Mouse (Mus musculus): ENCODE measurements around the gene Polr1a. TPM values are rescaled to one million over a fixed set of nuclear protein-coding genes. Genes with fewer than 3 reads are reported as not detected.

Gene Polr1a
- total RNA-seq, 4 experiments from 2014 or later: 47.4 to 54.6 (median 49.7) TPM

DNA sequence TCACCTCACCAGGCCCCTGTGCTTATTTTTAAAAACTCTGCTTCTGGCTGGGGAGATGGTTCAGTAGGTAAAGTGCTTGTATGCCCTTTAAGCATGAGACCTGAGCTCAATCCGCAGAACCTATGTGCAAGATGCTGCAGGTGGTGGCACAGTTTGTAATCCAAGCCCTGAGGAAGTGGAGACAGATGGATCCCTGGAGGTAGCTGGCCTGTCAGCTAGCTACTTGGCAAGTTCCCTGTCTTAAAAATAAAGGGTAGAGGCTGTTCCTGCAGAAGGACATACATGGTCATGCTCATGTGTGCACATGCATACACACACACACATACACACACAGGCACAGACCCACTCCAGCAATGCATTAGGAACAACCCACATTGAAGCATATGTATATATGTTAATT lies 88.4 kb downstream of the Polr1a start:
- DNase-seq (ENCODE audit: low spot score): no peak

DNA sequence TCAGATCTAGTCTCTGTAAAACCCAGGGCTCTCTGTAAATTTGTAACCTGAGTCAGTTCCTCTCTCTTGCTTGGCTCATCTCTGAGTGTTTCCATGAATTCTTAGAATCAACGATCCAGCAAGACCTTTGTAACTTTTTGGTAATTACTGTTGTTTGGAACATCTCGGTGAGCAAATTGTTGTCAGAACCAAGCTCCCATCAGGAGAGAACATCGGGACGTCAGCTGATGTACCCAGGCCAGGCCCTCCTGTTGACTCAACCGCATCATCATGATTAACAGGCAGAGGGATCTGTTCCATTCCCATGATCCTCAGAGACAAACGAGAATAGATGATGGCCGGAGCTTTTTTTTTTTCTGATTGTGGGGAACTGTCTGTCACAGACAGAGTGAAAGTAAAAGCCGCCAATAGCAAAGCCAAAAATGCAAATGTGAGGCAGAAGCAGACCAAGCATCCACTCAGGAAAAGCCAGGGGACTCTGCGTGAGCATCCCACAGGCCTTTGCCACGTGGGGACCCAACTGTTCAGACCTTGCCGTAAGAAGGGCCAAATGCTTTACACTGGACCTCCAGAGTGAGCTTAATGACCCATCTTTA lies 91.2 kb downstream of the Polr1a start:
- no peak for DNase-seq (ENCODE audit: low spot score)

DNA sequence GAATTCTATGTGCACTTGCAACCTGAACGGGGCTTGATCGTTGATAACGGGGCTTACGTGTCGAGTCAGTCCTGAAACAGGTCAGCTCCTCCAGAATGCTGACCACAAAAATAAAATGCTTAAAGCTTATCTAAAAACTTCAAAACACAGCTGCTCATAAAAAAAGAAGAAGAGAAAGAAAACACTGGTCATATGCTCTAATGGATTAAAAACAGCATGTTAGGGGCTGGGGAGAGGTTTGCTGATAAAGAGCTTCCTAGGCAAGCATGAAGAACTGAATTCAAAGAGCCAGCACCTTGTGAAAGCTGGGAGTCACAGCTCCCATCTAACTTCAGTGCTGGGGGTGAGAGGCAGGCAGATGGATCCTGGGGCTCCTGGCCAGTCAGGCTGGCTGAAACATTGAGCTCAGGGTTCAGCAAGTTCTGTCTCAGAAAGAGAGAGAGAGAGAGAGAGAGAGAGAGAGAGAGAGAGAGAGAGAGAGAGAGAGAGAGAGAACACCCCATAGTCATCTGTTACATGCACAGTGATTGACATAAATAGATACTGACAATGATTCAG lies 92.4 kb downstream of the Polr1a start:
- no peak for DNase-seq (ENCODE audit: low spot score)

DNA sequence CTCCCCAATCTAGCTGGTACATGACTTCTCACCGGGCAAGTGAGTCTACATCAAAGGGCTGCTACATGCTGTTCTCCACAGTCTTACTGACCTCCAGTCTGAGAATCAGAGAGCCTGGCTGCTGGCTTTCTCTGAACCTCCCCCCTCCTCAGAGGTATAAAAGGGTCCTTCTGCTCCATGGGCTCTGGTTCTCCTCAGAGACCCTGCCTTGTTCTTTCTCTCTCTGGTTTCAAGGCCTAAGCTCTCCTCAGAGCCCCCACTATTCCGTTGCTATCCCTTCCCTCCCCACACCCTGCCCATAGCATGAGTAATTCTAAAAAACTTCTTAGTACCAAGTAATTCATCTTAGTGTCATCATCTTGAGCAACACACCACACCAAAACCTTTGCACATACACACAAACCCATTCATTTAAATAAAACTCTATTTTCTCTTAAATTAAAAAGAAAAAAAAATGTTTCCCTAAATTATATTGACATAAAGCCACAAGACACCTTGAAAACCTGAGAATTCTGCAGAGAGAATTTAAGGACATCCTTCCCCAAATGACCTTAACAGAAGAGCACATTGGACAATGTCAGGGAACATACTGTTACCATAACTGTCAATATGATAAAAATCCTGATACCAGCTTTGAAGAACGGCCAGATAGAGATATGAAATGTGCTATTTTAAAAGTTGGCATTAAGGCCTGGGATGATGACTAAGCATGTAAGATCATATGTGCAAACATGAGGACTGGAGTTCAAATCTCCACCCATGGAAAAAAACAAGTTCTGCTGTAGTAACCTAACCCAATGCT lies 98.8 kb downstream of the Polr1a start:
- DNase-seq (ENCODE audit: low spot score): no peak

DNA sequence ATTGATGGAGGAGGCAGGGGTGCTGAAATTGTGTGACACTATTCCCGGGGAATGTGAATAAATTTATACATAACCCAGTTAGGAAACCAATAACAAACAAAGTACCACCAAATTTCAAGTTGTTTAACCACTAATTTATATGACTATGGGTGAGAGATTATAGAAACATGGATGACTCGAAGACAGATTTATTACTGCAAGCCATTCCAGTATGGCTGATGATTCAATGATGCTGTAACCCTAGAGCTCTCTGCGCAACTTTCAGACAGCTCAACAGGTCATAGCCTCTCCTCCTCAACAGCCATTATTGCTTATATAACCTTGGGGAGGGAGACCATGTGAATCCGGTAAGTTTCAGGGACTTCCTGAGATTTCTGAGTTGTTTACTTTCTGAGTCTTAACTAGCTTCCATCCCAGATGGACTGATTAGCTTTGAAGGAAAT lies 99.4 kb downstream of the Polr1a start:
- DNase-seq (ENCODE audit: low spot score): no peak

DNA sequence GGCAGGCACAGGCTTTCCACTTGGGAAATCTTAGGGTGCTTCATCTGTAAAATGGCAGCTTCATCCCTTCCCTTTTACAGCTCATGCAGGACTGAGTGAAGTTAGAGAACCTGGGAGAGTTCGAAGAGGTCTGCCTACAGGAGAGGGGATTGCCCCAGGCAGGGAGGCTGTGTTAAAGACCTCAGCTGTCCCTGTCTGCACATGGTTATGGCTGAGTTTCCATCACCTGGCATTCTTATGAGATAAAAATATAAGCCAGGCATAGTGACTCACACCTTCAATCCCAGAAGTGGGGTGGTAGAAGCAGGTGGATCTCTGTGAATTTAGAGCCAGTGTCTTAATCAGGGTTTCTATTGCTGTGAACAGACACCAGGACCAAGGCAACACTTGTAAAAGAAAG lies 100.6 kb downstream of the Polr1a start:
- DNase-seq (ENCODE audit: low spot score): no peak

DNA sequence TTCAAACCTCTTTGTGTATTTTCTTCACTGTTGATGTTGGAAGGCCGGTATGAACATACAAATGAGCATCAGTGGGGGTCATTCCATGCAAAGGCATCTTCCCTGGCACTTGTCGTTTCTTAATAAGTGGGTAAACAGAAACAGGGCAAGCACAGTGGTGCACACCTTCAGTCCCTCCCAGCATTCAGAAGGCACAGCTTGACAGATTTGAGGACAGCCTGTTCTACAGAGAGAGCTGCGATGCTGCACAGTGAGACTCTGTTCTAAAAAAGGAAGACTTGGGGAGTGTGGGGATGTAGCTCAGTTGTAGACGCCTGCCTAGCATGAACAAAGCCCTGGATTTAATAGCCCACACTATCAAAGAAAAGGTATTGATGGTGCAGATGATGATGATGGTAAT lies 105.2 kb downstream of the Polr1a start:
- no peak for DNase-seq (ENCODE audit: low spot score)

DNA sequence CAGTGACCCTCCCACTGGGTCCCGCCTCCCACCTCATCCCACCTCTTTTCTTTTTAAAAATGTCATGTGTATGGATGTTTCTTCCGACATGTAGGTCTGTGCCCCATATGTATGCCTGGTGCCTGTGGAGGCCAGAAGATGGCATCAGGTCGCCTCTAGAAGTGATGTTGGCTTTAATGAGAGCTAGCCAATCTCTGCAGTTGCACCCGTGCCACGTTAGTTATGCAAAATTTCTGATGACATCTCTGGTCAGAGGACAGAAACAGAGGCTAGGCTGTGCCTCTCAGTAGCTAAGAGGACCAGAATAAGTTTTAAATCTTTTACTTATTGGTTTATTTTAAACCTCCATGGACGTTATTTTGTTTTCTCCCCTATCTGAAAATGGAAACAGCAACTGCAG lies 109.2 kb downstream of the Polr1a start:
- no peak for DNase-seq (ENCODE audit: low spot score)

DNA sequence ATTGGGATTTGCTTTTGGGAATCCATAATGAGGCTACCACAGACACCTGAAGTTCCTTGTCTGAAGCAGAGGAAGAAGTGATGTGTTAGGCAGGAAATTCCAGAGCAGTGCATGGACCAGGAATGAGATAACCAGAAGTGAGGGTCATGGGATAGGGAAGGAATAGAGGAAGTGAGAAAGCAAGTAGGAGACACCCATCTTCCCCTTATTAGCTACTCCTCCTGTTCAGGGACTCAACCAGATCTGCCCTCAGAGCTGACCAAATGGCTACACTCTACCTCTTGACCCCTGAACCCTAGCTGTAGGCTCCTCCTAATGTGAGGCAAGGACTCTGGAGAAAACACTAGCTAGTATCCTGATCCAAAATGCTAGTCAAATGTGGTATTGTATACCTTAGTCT lies 116.6 kb downstream of the Polr1a start:
- no peak for DNase-seq (ENCODE audit: low spot score)

DNA sequence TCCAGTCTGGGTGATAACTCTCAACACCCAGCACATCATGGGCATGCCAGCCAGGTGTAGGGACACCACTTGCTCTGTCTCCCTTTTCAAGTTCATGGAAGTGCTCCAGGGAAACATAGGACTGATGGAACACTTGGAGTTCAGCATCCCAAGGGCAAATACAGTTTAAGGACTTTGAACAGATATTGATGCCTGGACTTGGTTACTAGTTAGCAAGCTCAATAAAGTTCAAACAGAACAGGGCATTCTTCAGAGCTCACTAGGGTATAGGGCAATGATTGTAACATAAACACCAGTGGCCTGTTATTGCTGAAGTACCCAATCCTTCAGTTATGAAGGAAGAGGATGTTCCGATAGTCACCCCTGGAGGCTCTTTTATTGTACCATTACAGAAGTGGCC lies 119.2 kb downstream of the Polr1a start:
- no peak for DNase-seq (ENCODE audit: low spot score)

DNA sequence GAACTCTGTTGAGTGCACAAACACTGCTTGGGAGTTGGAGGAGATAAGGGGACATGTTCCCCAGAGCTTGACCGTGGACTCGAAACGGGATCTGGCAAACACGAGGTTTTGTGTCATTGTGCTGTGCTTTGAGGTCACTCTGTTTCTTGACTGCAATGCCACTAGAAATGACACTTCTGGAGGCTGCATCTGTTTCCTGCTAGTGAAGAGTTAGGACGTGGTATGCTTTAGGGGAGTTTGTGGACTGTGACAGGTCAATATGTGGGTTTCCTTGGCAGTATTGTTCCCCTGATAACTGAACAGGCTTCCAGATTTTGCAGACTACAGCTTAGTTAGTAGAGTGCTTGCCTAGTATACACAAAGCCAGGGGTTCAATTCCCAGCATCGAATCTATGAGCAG lies 120.8 kb downstream of the Polr1a start:
- no peak for DNase-seq (ENCODE audit: low spot score)

Other genes starting within 250 kb of the Polr1a start
- 10 to 100 TPM; 16.2 to 20.0 (median 18.0) TPM for gene Reep1, start 201.5 kb upstream of the Polr1a start, total RNA-seq (2022)
- gene Mrpl35, start 82.1 kb upstream of the Polr1a start, total RNA-seq (2022): 10 to 100 TPM; 44.3 to 51.9 (median 48.7) TPM
- 100 to 1,000 TPM; 620 to 631 (median 628) TPM for gene Immt, start 77.7 kb upstream of the Polr1a start, total RNA-seq (2022)
- gene Ptcd3, start 303 bp upstream of the Polr1a start, total RNA-seq (2022): 100 to 1,000 TPM; 127 to 157 (median 131) TPM
- 10 to 100 TPM; 60.4 to 74.1 (median 71.4) TPM for gene St3gal5, start 188.5 kb downstream of the Polr1a start, total RNA-seq (2022)

Measured in heart, adult 8-10 months (tissue).